Mouse (Mus musculus) limb, embryonic 14.5 days (tissue): ENCODE measurements at regions not wholly inside any gene's neighbourhood (a gene's known extent, or its start where the extent isn't known, plus 50 kb on each side); places are given as distances from the start of the nearest gene placed in this dataset.

Experiments
- ATAC-seq: fragments of 200-750 bp; cut with Nextera tagmentation; 2 replicates; pipeline ENCODE4 v1.8.0; 2017; ENCODE audit warnings: low read depth, moderate number of reproducible peaks, moderate TSS enrichment; ENCODE audit not compliant: low FRiP score
- DNase-seq: peaks from one replicate; pipeline ENCODE4 v3.0.0-alpha.2; 2015; ENCODE audit warnings: low spot score
- H3K27ac ChIP-seq: fragments of 300-500 bp; sonication (generic); replicated peaks from 2 replicates; pipeline ENCODE4 v1.5.1; 2014; ENCODE audit warnings: low read depth, mild to moderate bottlenecking, low read length, moderate library complexity, mixed read lengths
- H3K27me3 ChIP-seq: fragments of 300-500 bp; sonication (generic); 2 replicates; pipeline ENCODE4 v1.6.1; 2014; ENCODE audit warnings: low read length, mixed read lengths; ENCODE audit not compliant: control insufficient read depth, insufficient read depth
- H3K36me3 ChIP-seq: fragments of 300-500 bp; sonication (generic); 2 replicates; pipeline ENCODE4 v1.6.1; 2014; ENCODE audit warnings: mild to moderate bottlenecking, low read length, moderate library complexity, mixed read lengths; ENCODE audit not compliant: control insufficient read depth, insufficient read depth
- H3K4me1 ChIP-seq: fragments of 300-500 bp; sonication (generic); 2 replicates; pipeline ENCODE4 v1.6.1; 2014; ENCODE audit warnings: antibody characterized with exemption, low read length, mixed read lengths; ENCODE audit not compliant: control insufficient read depth, insufficient read depth
- H3K4me2 ChIP-seq: fragments of 300-500 bp; sonication (generic); replicated peaks from 2 replicates; pipeline ENCODE4 v1.6.1; 2014; ENCODE audit warnings: low read depth, mild to moderate bottlenecking, low read length, moderate library complexity; ENCODE audit not compliant: severe bottlenecking
- H3K4me3 ChIP-seq: fragments of 300-500 bp; sonication (generic); replicated peaks from 2 replicates; pipeline ENCODE4 v1.5.1; 2014; ENCODE audit warnings: low read length
- H3K9ac ChIP-seq: fragments of 300-500 bp; sonication (generic); 2 replicates; pipeline ENCODE4 v1.6.1; 2014; ENCODE audit warnings: mild to moderate bottlenecking, low read depth, low read length, moderate library complexity; ENCODE audit not compliant: severe bottlenecking
- H3K9me3 ChIP-seq: fragments of 300-500 bp; sonication (generic); 2 replicates; pipeline ENCODE4 v1.6.1; 2016; ENCODE audit warnings: low read length; ENCODE audit not compliant: control insufficient read depth
- POLR2A ChIP-seq: fragments of 200-500 bp; IDR thresholded peaks from 2 replicates; pipeline ENCODE4 v1.8.0; 2012; ENCODE audit warnings: inconsistent platforms, mild to moderate bottlenecking, moderate library complexity, borderline replicate concordance; ENCODE audit not compliant: insufficient read depth, insufficient read length; ENCODE audit errors: extremely low read depth
- WGBS: fragments of 180-500 bp; shearing (Covaris S2); extraction: QIAGEN DNeasy Blood & Tissue Kit; methylation state at CpG from one replicate; pipeline ENCODE4 v1.1.7; 2014; 5-methylcytosine and 5-hydroxymethylcytosine counted together

DNA sequence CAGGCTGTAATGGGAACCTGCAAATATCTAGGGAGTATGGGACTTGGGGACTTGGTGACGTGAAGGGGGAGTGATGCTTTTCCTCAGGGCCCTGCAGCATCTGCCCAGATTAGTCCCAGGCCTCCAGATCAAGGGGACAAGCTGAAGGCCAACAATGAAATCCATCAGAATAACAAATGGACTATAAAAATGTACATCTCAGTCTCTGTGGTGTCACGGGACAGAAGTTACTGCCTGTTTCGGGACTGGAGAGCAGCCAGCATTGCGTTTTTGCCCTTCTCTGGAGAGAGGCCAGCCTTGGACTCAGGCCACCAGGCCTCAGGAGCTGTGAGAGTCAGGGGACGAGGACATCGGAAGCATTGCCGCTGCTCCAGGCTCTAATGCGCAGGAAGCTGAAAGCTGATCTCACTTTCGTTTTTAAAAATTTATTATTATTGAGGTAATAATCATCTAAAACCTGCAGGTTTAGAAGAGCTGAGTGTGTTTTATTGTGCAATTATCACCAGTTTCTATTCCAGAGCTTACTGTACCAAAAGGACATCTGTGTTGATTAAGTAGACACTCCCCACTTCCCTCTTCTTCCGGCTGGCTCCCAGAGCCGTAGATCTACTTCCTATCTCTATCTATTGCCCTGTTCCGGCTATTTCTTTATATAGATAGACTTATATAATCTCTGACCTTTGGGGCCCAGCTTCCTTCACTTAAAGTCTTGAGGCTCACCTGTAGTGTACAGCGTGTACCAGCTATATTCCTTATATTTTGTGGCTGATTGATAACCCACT is 403.0 kb upstream of the Gm6657 start:
- Histone ChIP-seq H3K4me2 (no peak overlapping the region), H3K27ac (no peak overlapping the region), H3K36me3 (no peaks in the 10 kb centered on the region), H3K27me3 (no peaks in the 10 kb centered on the region), H3K9me3 (no peaks in the 10 kb centered on the region), H3K9ac (no peak overlapping the region), H3K4me1 (peaks cover 2% of the 10 kb centered on the region; the same call in 1 of the 2 replicates), H3K4me3 (no peak overlapping the region)
- ATAC-seq (no peak), DNase-seq (no peak)
- 61% methylated on average over 13 of the region's 13 CpGs for WGBS
- TF ChIP-seq POLR2A, result no peak

DNA sequence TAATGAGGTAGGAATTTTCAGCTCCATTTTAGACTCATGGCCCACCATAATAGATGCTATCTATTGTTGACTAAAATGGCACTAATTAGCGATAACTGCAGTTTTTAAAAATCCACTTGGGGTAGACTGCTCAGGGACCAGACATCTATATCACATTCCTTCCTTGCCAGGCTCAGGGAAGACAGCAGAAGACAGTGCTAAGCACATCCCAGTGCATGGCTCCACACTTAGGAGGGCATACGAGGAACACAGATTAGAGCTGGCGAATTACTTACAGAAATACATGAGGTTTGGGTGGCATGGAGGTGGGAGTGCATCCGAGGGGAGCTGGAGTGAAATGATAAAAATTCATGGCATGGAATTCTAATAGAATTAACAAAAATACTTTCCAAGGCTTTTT is 395.5 kb upstream of the Gm6657 start:
- 86% methylated on average over 4 of the region's 4 CpGs for WGBS
- no peaks in the 10 kb centered on the region for H3K27me3 ChIP-seq
- no peaks in the 10 kb centered on the region for H3K36me3 ChIP-seq
- no peak overlapping the region for H3K4me2 ChIP-seq
- no peak overlapping the region for H3K27ac ChIP-seq
- no peak for DNase-seq
- 0 out of 2 replicates have a peak, but pooled peaks cover 2% of the 10 kb centered on the region for H3K4me1 ChIP-seq
- no peak overlapping the region for H3K9ac ChIP-seq
- no peak for TF ChIP-seq POLR2A
- H3K4me3 ChIP-seq, result no peak overlapping the region
- no peaks in the 10 kb centered on the region for H3K9me3 ChIP-seq
- no peak for ATAC-seq

DNA sequence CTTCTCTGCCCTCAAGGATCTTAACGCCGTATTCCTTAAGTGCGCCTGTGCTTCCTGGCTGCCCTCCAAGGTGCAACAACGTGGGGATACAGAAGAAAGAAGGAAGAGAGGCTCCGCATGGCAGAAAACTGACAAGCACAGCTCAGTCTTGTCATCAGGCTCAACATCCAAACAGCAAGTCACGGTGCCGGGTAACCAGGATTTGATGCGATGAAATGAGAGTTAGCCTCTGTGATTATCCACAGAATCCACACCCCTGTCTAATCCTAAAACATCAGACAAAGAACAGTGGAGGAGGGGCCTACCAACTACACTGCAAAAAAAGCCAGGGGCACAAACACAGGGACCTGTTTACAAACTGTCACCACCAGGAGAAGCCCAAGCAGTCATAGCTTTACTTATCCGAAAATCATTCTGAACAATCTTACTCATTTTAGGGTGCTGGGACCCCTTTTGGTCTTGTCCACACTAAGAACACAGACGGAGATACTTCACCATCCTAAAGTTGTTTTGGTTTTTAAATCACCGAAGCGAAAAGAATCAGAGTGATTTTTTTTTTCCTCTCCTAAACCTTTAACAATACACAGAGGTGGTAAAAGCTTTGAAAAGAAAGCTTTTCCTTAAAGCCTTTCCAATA is 394.8 kb upstream of the Gm6657 start:
- 53% methylated on average over 12 of the region's 12 CpGs for WGBS

DNA sequence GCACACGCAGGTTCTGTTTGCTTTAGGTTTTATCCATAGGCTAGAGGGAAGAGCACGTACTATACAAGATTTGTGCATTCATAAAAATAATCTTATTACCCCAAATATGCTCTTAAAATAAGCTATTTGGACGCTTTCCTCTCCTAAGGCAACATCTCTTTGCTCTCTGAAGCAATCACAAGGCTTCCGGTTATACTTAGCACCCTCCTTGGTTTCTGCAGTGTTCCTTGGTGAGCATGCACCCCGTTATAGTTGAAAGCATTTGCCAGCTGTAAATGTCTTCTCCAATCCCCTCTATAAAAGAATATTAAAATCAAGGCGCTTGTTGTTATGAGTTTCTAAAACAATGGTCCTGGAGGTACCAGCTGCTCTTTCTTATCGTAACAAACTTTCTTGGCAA is 386.4 kb upstream of the Gm6657 start:
- Histone ChIP-seq H3K4me3 (no peak overlapping the region), H3K9ac (no peak overlapping the region), H3K9me3 (no peaks in the 10 kb centered on the region), H3K36me3 (no peaks in the 10 kb centered on the region), H3K27me3 (no peaks in the 10 kb centered on the region), H3K27ac (no peak overlapping the region), H3K4me1 (peaks cover 7% of the 10 kb centered on the region; the same call in 1 of the 2 replicates), H3K4me2 (no peak overlapping the region)
- no peak for TF ChIP-seq POLR2A
- ATAC-seq (peak; percentile 62; the same call in 1 of the 2 replicates), DNase-seq (peak; percentile 45)
- 50% methylated on average over 7 of the region's 7 CpGs for WGBS

More for the DNA sequence above, 394.8 kb upstream of the Gm6657 start:
- Histone ChIP-seq H3K4me1 (0 out of 2 replicates have a peak, but pooled peaks cover 2% of the 10 kb centered on the region), H3K27me3 (no peaks in the 10 kb centered on the region), H3K9me3 (no peaks in the 10 kb centered on the region), H3K9ac (no peak overlapping the region), H3K4me3 (no peak overlapping the region), H3K4me2 (no peak overlapping the region), H3K36me3 (no peaks in the 10 kb centered on the region), H3K27ac (no peak overlapping the region)
- TF ChIP-seq POLR2A, result no peak
- ATAC-seq (no peak), DNase-seq (no peak)

DNA sequence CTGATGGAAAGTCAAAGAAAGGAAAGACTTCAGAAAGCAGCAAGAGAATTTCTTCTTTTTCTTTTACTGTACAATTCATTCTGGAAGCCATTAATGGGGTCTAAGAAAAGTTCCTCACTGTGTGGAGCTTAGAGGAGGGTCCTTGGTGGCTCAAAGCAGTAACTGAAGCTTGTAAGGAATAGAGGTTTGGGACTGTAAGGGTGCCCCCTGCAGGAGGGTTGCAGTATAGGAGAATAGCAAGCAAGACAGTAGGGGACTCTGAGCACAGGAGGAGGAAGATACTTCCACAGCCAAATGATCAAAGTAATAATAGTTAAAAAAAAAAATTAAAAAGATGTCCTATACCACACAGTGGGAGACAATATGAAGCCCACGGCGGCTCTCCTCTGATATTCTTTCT is 382.8 kb upstream of the Gm6657 start:
- H3K27me3 ChIP-seq, result no peaks in the 10 kb centered on the region
- no peak for ATAC-seq
- TF ChIP-seq POLR2A, result no peak
- H3K27ac ChIP-seq, result no peak overlapping the region
- H3K9ac ChIP-seq, result no peak overlapping the region
- H3K36me3 ChIP-seq, result no peaks in the 10 kb centered on the region
- no peak for DNase-seq
- H3K9me3 ChIP-seq, result no peaks in the 10 kb centered on the region
- WGBS, result 63% methylated on average over 2 of the region's 2 CpGs
- no peak overlapping the region for H3K4me2 ChIP-seq
- H3K4me3 ChIP-seq, result no peak overlapping the region
- H3K4me1 ChIP-seq, result peaks cover 7% of the 10 kb centered on the region; the same call in 1 of the 2 replicates
